Mouse (Mus musculus): ENCODE measurements around the gene Lmo7.

Lmo7 gene

GRCm38 (mm10) chr14:101729237-101729971 lies at the start of gene Lmo7, which contains the start of gene Gm9922:
Gene Lmo7, plus strand, starts transcription at chr14:101729957.
Gene Gm9922, minus strand, starts transcription at chr14:101729814.
- peak; percentile 66 for DNase-seq

DNA sequence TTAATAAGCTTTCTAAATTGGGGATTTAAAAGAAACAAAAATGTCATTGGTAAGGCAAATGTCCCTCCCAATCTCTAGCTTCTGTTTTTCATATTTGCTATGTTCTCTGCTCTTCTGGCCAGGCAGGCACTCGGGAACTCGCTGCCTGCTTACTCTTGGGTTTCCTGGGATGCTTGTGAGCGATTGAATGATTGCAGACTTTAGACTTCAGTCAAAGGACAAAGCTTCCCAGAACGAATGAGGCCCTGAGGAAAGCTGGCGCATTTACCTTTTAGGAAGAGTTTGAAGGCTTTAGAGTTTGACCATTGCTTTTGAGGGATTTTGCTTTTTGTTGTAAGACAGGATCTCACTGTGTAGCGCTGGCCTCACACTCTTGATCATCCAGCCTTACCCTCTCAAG lies 42.1 kb upstream of the Lmo7 start:
- no peak for DNase-seq

DNA sequence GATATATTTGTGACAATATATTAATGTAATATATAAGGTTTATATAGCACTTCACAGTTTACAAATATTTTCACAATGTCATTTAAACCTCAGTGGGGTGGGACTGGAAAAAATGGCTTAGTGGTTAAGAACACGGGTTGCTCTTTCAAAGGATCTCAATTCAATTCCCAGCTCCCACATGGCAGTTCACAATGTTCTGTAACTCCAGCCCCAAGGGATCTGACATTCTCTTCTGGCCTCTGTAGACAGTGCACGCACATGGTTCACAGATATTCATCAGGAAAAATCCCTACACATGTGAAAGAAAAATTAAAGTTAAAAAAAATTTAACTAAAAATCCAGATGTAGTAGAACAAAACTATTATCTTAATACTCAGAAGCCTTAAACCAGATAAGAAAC lies 41.4 kb upstream of the Lmo7 start:
- no peak for DNase-seq

- DNase-seq, result no peak
These were observed 25.3 kb upstream of the Lmo7 start for GRCm38 (mm10) chr14:101704479-101704878.

DNA sequence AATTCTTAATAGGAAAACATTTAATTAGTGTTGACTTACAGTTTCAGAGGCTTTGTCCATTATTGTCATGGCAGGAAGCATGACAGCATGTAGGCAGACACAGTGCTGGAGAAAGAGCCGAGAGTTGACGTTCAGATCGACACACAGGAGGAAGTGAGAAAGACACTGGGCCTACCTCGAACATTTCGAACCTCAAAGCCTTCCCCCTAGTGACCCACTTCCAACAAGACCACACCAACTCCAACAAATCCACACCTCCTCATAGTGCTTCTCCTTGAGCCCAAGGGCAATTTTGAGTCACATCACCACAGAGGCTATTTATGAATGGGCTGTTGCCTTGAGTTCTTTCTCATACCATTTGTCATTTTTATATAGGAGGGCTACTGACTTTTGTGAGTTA lies 22.7 kb upstream of the Lmo7 start:
- no peak for DNase-seq

DNA sequence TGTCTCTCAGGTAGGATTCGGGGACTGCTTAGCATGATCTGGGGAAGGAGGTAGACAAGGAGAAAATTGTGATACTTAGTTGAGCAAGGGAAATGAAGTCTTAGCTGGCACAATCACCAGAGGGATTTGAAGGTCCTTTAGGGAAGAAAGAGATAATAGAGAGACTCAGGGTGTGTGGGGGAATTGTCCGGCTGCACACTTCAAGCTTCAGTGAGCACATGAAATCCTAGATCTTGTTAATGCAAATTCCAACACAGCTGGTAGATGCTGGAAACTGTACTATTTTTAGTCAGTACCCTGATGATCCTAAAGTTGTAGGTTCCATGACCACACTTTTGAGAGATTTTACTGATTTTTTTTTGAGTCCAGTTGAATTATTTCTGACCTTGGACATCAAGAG lies 15.3 kb upstream of the Lmo7 start:
- no peak for DNase-seq

DNA sequence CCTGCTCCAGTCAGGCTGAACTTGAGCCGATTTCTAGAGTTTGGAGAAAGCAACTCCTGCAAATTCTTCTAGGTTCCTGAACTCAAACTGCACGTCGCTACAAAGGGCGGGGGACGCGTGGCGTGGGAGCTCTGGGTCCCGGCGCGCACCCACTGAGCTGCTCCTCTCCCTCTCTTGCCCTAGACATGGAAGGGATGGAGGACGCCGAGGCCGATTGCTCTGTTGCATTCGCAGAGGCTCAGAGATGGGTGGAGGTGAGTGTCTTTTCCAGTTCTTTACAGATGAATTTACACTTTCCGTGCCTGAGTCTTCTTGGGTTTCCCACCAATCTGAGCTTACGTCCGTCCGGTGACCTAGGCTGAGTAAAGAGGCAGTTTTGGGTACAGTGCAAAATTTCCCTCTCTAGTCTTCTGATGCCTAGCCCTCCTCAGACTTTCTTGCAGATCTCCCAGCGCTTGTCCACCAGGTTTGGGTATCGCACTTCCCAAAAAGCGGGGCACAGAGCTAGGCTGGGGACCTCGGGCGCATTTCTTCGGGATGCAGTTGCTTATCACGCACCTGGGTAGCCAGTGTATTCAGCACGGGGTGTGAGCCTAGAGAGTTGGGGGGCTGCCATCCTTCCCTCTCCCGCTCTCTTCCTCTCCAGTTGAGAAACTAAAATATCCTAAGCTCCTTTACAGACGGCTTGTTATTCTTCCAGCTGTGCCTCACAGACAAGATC lies 375 bp downstream of the Lmo7 start:
- DNase-seq, result no peak

GRCm38 (mm10) chr14:101733542-101734303 lies 4.0 kb downstream of the Lmo7 start:
- no peak for DNase-seq

- no peak for DNase-seq
These were observed 7.7 kb downstream of the Lmo7 start for GRCm38 (mm10) chr14:101737501-101737900.

- no peak for DNase-seq
These were observed 16.9 kb downstream of the Lmo7 start for GRCm38 (mm10) chr14:101746635-101747034.

GRCm38 (mm10) chr14:101747811-101748210 lies 18.1 kb downstream of the Lmo7 start:
- no peak for DNase-seq

GRCm38 (mm10) chr14:101748436-101748835 lies 18.7 kb downstream of the Lmo7 start:
- no peak for DNase-seq

GRCm38 (mm10) chr14:101750910-101751309 lies 21.2 kb downstream of the Lmo7 start:
- no peak for DNase-seq

DNA sequence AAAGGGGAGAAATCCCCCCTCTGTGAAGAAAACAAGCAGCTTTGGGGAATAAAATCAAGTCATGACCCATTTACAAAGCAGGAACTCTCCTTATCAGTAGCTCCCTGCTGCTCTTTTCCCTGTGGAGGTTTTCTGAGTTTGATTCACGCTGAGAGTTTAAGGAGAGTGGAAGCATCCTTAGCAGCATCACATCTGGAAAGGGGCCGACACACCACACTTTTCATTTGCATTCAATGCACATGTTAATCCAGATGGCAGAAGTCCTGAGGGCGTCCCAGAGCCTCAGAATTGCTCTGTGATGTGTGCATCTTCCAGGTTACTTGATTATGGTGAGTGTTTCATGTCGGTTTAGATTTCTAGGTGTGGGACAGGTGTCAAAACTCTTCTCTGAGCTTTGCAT lies 25.7 kb downstream of the Lmo7 start:
- DNase-seq, result no peak

DNA sequence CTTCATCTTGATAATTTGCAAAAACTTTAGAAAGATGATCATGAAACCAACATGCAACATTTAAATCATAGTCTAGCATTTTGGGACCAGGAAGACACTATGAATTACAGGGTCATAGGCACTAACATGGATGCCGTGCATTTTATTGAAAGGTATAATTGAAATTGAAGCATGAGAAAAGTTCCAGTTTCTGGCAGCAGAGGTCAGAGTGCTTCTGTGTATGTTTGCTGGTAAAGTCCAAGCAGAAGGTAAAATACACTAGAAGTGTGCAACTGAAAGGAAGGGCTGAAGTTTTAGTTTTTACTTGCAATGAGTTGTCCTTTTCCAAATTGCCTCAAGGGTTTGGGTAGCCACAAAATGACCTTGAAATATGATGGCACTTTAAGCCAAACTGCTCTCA lies 32.5 kb downstream of the Lmo7 start:
- DNase-seq, result no peak

DNA sequence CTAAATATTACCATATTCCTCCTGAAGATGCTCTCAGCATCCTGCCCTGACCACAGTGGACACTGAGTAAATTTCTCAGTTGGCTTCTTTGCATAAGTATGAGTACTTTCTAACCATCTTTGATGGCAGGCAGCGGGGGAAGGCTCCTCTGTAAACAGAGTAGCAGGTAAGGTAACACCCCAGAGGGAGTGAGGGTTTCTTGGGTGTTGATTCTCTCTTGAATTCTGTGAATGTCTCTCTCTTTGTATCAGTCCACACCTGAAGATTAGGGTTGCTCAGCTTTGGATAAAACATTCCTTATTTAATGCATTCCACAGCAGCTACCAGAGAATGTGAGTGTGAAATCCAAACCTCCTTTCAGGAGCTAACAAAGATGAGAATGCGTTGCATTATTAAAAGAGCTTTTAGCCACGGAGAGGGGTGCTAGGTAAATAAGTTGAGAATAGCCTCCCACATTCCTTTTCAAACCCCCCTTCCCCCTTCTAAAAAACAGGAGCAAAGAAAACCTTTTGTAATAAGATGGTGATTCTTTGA lies 34.1 kb downstream of the Lmo7 start:
- DNase-seq, result no peak

- no peak for DNase-seq
These were observed 41.6 kb downstream of the Lmo7 start for GRCm38 (mm10) chr14:101771336-101771735.

DNA sequence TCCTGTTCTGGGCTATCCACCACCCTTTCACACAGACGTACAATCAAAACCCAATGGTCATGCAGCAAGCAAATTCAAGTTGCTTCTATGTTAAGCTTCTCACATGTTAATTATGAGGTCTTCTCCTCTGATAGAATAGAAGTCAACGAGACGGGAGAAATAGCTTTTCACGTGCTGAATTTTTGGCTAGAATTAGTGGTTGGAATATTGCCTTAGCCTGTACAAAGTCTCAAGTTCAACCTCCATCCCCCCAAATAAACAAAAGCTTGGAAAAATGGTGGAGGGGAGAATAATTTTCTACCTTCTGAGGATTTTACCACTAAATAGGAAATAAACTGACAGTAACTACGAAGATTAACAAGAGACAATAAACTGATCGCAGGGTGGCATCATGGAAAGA lies 42.0 kb downstream of the Lmo7 start:
- no peak for DNase-seq

- peak; percentile 48 for DNase-seq
These were observed 44.9 kb downstream of the Lmo7 start for GRCm38 (mm10) chr14:101774631-101775030.

GRCm38 (mm10) chr14:101776296-101777128 lies 46.8 kb downstream of the Lmo7 start:
- no peak for DNase-seq

GRCm38 (mm10) chr14:101777129-101777493 lies 47.4 kb downstream of the Lmo7 start:
- DNase-seq, result no peak

DNA sequence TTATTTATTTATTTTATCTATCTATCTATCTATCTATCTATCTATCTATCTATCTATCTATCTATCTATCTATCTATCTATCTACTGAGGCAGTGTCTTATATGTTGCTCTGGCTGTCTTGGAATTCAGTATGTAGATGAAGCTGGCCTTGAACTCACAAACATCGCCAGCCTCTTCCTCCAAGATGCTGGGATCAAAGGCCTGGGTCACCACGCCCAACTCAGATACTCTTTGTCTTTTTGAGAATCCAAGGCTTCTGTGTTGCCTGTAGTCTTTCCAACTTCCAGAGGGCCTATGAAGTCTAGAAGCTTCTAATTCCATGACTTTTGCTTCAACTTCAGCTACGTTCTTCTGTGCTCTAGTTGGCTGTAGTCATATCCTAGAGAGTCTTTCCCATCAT lies 48.7 kb downstream of the Lmo7 start:
- no peak for DNase-seq

- DNase-seq, result no peak
These were observed 50.3 kb downstream of the Lmo7 start for GRCm38 (mm10) chr14:101780016-101780415.
